Mouse (Mus musculus): ENCODE results near the gene Hlcs.

DNA sequence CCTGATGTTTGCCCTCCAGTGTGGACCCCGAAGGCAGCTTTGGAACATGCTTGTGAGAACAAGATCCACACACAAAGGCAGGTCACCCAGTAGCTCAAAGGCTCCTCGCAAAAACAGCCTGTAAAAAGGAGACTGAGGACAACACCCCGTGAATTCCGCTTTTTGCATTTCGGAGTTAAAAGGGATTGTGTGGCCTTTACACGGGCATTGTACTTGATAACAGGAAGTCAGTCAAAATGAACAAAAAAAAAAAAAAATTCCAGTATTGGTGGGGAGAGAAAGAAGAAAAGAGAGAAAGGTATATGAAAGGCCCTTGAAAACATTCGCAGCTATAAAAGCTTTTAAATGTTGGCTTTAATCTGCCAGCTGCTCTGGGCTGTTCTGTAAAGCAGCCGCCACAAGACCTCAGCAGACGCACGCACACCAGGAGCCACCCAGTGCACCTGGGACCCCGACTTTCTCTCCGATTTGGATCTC, 58.9 kb downstream of the Hlcs start:
- TF ChIP-seq CTCF (conservative IDR thresholded peaks at IDR 0.05; ENCODE audit: low read length) (no peak), NANOG (IDR thresholded peaks at IDR 0.05; ENCODE audit: borderline replicate concordance, low read length) (no peak)
